Mouse (Mus musculus): ENCODE measurements around the gene Myo5a.
"Not testable (repeated sequence)": the region's sequence is repeated elsewhere in the genome, so short reads cannot be mapped to it uniquely, and the experiment has no call there.

The Myo5a gene

DNA sequence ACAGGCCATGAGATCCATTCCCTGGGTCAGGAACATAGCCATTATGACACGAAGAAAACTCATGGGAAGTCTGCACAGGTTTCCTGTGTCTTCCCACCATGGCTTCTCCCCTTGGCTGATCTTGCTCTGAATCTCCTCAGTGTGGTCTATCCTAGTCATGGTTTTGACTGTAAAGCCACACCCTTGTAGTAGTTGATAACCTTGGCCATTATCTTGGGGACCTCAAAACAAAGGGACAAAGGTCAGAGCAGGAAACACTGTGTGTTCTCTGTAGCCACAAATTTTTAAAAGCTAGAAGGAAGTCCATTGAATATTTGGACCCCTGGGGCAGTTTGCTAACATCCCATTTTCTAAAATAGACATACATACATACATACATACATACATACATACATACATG lies 177.5 kb downstream of the Myo5a start:
- DNase-seq (ENCODE audit: low read depth) = peak; percentile 51

- no peak for DNase-seq (ENCODE audit: low read depth)
Observed at GRCm38 (mm10) chr9:75248874-75249273, 178.1 kb downstream of the Myo5a start.

GRCm38 (mm10) chr9:75253158-75253557 lies 182.3 kb downstream of the Myo5a start:
- not testable (repeated sequence) for DNase-seq (ENCODE audit: low read depth)

- DNase-seq (ENCODE audit: low read depth) = peak; percentile 88
Observed at GRCm38 (mm10) chr9:75253766-75254165, 183.0 kb downstream of the Myo5a start.

GRCm38 (mm10) chr9:75254196-75254955 lies 183.6 kb downstream of the Myo5a start:
- DNase-seq (ENCODE audit: low read depth) = peak; percentile 72

DNA sequence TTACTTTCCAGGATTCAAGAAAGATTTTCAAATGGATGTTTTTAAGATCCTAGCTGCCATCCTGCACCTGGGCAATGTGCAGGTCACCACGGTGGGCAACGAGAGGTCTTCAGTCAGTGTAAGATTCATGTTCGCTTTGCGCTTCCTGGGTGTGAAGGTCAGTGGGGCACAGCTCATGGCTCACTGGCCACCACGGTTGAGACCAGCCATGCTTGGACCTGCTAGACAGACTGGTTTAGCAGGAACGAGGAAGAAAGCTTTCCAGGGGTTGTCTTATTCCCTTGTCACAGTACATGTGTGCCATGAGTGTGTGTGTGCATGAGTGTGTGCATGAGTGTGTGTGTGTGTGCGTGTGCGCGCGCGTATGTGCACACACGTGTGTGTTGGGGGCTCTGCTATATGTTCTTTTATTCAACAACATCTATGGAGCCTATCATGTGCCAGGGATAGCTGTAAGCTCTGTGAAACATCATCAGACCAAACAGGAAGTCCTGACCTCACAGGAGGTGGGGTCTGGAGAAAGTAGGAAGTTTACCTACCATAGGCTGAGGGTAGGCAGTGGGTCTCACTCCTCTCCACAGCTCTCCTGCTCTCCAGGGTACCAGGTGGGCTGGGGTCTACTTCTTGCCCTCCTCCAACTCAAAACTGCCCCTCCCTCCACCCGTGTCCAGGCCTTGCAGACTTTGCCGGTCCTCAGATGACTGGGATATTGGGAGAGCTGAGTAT lies 185.2 kb downstream of the Myo5a start:
- peak; percentile 53 for DNase-seq (ENCODE audit: low read depth)

DNA sequence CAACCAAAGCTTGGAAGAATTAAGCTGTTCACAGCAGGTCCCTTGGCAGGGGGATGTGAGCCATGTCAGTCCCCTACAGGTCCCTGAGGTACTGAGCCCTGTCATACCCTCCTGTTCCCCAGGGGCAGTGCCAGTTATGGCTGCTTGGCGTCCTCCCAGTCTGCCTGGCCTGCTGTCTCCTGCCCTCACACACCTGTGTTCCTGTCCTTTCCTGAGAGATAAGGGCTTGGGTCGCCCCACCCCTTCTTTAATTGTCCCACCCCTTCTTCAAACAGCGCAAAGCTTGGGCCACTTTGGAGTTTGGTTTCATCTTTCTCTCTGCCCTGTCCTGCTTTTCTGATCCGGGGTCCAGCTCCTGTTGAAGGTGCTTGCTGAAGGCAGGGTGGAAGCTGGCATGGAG lies 188.0 kb downstream of the Myo5a start:
- no peak for DNase-seq (ENCODE audit: low read depth)

DNA sequence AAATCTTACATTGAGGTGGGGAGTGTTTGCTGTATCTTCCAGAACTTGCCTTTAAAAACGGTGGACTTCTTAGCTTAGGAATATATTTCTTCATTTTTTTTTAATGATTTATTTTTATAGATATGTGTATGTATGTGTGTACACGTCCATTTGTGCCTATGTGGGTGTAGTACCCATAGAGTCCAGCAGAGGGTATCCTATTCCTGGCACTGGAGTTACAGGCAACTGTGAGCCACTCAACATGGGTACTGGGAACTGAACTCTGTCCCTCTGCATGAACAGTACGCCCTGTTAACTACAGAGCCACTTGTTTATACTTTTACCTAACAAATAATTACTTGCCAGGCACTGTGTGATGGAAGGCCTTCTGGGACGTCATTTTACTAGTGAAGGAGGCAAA lies 188.8 kb downstream of the Myo5a start:
- DNase-seq (ENCODE audit: low read depth) = peak; percentile 46

GRCm38 (mm10) chr9:75261332-75261872 lies 190.6 kb downstream of the Myo5a start:
- DNase-seq (ENCODE audit: low read depth) = no peak

DNA sequence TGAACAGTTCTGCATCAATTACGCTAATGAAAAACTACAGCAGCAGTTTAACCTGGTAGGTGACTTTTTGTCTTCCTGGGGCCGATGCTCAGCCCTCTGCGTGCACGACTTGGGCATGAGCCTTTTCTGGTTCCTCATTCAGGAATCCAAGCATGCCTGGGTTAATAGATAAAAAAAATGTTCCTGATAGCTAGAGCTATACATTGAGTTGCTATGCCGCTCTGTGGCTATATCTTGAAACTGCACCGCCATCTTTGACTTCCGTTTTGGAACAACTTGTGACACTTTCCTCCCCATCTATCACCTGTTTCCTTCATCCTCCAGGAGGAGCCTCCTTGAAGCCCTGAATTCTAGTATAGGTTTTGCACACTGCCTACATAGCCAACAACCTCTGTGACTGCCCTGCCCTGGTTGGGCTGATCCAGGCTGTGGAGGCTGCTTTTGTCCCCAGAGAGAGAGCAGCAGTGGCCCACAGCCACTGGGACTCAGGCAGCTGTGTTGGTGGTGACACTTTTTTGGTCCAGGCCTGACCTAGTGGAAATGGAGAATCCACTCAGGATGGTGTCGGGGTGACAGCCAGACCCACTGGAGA lies 191.5 kb downstream of the Myo5a start:
- peak; percentile 89 for DNase-seq (ENCODE audit: low read depth)

GRCm38 (mm10) chr9:75264008-75264718 lies 193.3 kb downstream of the Myo5a start:
- DNase-seq (ENCODE audit: low read depth) = peak; percentile 89

- no peak for DNase-seq (ENCODE audit: low read depth)
Observed at GRCm38 (mm10) chr9:75267147-75267546, 196.3 kb downstream of the Myo5a start.

DNA sequence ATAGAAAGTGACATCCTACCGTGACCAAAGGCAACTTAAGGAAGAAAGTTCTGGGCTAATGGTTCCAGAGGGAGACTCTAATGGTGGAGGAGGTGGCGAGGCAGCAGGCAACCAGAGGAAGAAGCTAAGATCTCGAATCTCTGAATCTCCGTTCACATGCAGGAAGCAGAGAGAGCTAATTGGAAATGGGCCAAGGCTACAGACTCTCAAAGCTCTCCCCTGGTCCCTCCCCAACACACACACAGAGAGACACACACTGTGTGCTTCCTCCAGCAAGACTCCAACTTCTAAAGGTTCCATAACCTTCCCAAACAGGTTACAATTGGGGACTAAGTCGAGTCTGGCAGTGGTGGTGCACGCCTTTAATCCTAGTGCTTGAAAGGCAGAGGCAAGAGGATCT lies 199.6 kb downstream of the Myo5a start:
- peak; percentile 55 for DNase-seq (ENCODE audit: low read depth)

DNA sequence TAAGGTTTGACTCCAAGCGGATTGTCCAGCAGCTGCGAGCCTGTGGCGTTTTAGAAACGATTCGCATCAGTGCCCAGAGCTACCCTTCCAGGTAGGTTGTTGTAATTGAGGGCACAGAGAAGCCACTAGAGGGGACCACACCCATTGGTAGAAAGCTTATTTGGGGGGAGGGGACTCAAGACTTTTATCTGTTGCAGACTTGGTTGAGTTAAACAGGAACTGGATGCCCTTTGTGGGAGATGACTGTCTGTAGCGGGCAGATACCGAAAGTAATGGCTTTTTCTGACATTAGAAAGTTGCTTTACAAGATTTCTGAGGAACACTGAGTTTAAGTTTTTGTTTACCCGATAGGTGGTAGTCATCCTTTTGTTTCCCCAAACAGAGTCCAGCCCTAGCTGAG lies 200.7 kb downstream of the Myo5a start:
- DNase-seq (ENCODE audit: low read depth) = peak; percentile 25

Data from 416B (cell line).